Mouse (Mus musculus): ENCODE results near the gene Rnf222.

DNA sequence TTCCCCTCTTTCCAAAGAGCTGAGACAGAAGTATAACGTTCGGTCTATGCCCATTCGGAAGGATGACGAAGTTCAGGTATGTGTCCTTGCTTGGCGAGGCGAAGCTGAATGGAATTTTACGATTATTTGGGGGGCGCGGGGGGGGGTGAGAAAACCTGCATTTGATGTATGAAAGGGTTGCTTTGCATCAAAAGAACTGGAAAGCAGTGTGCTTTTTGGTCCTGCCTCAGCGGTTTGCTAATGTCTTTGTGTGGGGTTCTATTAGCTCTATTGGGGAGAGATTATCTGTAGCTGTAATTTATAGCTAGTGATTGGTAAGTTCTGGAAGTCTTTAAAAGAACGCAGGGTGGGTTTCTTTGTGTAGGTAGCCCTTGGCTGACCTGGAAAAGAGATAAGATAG is 14.0 kb downstream of the Rnf222 start:
- TF ChIP-seq CTCF (IDR thresholded peaks at IDR 0.05; ENCODE audit: insufficient read depth, low read depth, low read length) (no peak), POLR2A (IDR thresholded peaks at IDR 0.05; ENCODE audit: insufficient read depth, low read depth, low read length) (no peak)
